Mouse (Mus musculus) MEL (cell line): ENCODE data around the gene Angptl7.

ENCODE experiments used
- CHD2 ChIP-seq: IDR thresholded peaks from 2 replicates; pipeline ENCODE4 v1.6.1; 2011; ENCODE audit warnings: low read length, improper control_type of control experiment
- CTCF ChIP-seq, 3 experiments: IDR thresholded peaks in 2 of 3; conservative IDR thresholded peaks in 1 of 3; 2 replicates each; pipeline ENCODE4 v1.5.1; 2011 to 2012; ENCODE audit warnings: low read length in 3 of 3, low read depth in 2 of 3, mild to moderate bottlenecking in 2 of 3, improper control_type of control experiment in 1 of 3, inconsistent platforms in 1 of 3, mixed read lengths in 1 of 3, moderate library complexity in 1 of 3; ENCODE audit not compliant: control insufficient read depth in 1 of 3, insufficient read depth in 1 of 3, poor library complexity in 1 of 3, severe bottlenecking in 1 of 3
- NRF1 ChIP-seq: IDR thresholded peaks from 2 replicates; pipeline ENCODE4 v1.6.1; 2014; ENCODE audit warnings: low read depth, mild to moderate bottlenecking, inconsistent platforms, low read length, improper control_type of control experiment, moderate library complexity; ENCODE audit not compliant: poor library complexity, insufficient read depth, severe bottlenecking
- POLR2A ChIP-seq, 2 experiments: IDR thresholded peaks; 2 replicates each; pipeline ENCODE4 v1.6.1; 2011 to 2012; ENCODE audit warnings: low read length in 2 of 2, mild to moderate bottlenecking in 2 of 2, control low read depth in 1 of 2, improper control_type of control experiment in 1 of 2, low read depth in 1 of 2, moderate library complexity in 1 of 2; ENCODE audit not compliant: control insufficient read depth in 1 of 2, insufficient read depth in 1 of 2, poor library complexity in 1 of 2

- TF ChIP-seq CHD2 (no peak), CTCF (IDR thresholded peaks at IDR 0.05 in 2 of 3, conservative IDR thresholded peaks at IDR 0.05 in 1 of 3; ENCODE audit: control insufficient read depth in 1 of 3, insufficient read depth in 1 of 3, low read depth in 2 of 3, low read length in 3 of 3, poor library complexity in 1 of 3, severe bottlenecking in 1 of 3) (peak; percentile 11 to 51 (median 47); a peak in 5 of 6 replicates), POLR2A (IDR thresholded peaks at IDR 0.05; ENCODE audit: control insufficient read depth in 1 of 2, insufficient read depth in 1 of 2, low read depth in 1 of 2, low read length in 2 of 2, poor library complexity in 1 of 2) (no peak), NRF1 (no peak)
Measured at GRCm38 (mm10) chr4:148461772-148462171, 38.5 kb downstream of the Angptl7 start.
